Mouse (Mus musculus) liver, embryonic 16.5 days (tissue): ENCODE measurements around the gene Sowaha. TPM values are rescaled to one million over a fixed set of nuclear protein-coding genes. Genes with fewer than 3 reads are reported as not detected.

ENCODE experiments used
- ATAC-seq: fragments of 200-750 bp; cut with Nextera tagmentation; 2 replicates; pipeline ENCODE4 v1.8.0; 2017; ENCODE audit warnings: low read depth, mild to moderate bottlenecking, moderate number of reproducible peaks, moderate library complexity
- H3K27ac ChIP-seq: fragments of 300-500 bp; sonication (generic); 2 replicates; pipeline ENCODE4 v1.5.1; 2014; ENCODE audit warnings: mild to moderate bottlenecking, low read length
- H3K27me3 ChIP-seq: fragments of 300-500 bp; sonication (generic); 2 replicates; pipeline ENCODE4 v1.6.1; 2014; ENCODE audit warnings: low read depth, low read length, mixed read lengths; ENCODE audit not compliant: control insufficient read depth, insufficient read depth
- H3K36me3 ChIP-seq: fragments of 300-500 bp; sonication (generic); 2 replicates; pipeline ENCODE4 v1.6.1; 2014; ENCODE audit warnings: mild to moderate bottlenecking; ENCODE audit not compliant: control insufficient read depth, insufficient read depth
- H3K4me1 ChIP-seq: fragments of 300-500 bp; sonication (generic); 2 replicates; pipeline ENCODE4 v1.6.1; 2014; ENCODE audit warnings: low read depth, low read length, mixed read lengths; ENCODE audit not compliant: control insufficient read depth
- H3K4me2 ChIP-seq: fragments of 300-500 bp; sonication (generic); 2 replicates; pipeline ENCODE4 v1.6.1; 2014; ENCODE audit warnings: low read depth, low read length, mixed read lengths
- H3K4me3 ChIP-seq: fragments of 300-500 bp; sonication (generic); 2 replicates; pipeline ENCODE4 v1.5.1; 2014; ENCODE audit warnings: low read depth, mild to moderate bottlenecking, low read length
- H3K9ac ChIP-seq: fragments of 300-500 bp; sonication (generic); 2 replicates; pipeline ENCODE4 v1.6.1; 2014; ENCODE audit warnings: low read depth, low read length
- H3K9me3 ChIP-seq: fragments of 300-500 bp; sonication (generic); replicated peaks from 2 replicates; pipeline ENCODE4 v1.6.1; 2016; ENCODE audit warnings: low read length; ENCODE audit not compliant: control insufficient read depth
- WGBS: fragments of 180-500 bp; shearing (Covaris S2); extraction: QIAGEN DNeasy Blood & Tissue Kit; methylation state at CpG from one replicate; pipeline ENCODE4 v1.1.7; 2014; ENCODE audit not compliant: insufficient replicate concordance; 5-methylcytosine and 5-hydroxymethylcytosine counted together
- polyA plus RNA-seq: library from polyadenylated mRNA; unstranded; fragments of >200 nt; fragmentation: Nextera tagmentation; extraction: Ambion mirVana; gene quantifications from 2 replicates; pipeline ENCODE4 v1.2.1, GENCODE M21; 2015

Sowaha gene
- polyA plus RNA-seq, 1 experiment from 2014 or later = 15.9 TPM

GRCm38 (mm10) chr11:53521821-53522131 is 41.7 kb upstream of the Sowaha start:
- Histone ChIP-seq H3K27me3 (no peaks in the 10 kb centered on the region), H3K4me1 (peaks cover 60% of the 10 kb centered on the region), H3K36me3 (no peaks in the 10 kb centered on the region), H3K4me3 (peak overlapping the region; percentile 84), H3K27ac (peak overlapping the region; percentile 89), H3K9me3 (no peaks in the 10 kb centered on the region), H3K9ac (peak overlapping the region; percentile 90), H3K4me2 (peak overlapping the region; percentile 95)
- WGBS = 29% methylated on average over 7 of the region's 7 CpGs
- ATAC-seq = peak; percentile 19; the same call in 1 of the 2 replicates

- Histone ChIP-seq H3K9me3 (no peaks in the 10 kb centered on the region), H3K27me3 (no peaks in the 10 kb centered on the region), H3K4me3 (peak overlapping the region; percentile 84), H3K4me1 (peaks cover 63% of the 10 kb centered on the region), H3K27ac (peak overlapping the region; percentile 89), H3K9ac (peak overlapping the region; percentile 90), H3K36me3 (no peaks in the 10 kb centered on the region), H3K4me2 (peak overlapping the region; percentile 95)
- peak; percentile 43 for ATAC-seq
- WGBS = 20% methylated on average over 16 of the region's 16 CpGs
Observed at GRCm38 (mm10) chr11:53521120-53521820, 41.2 kb upstream of the Sowaha start.

- peaks cover 58% of the 10 kb centered on the region for H3K4me1 ChIP-seq
- H3K9ac ChIP-seq = peak overlapping the region; percentile 90
- H3K36me3 ChIP-seq = no peaks in the 10 kb centered on the region
- no peaks in the 10 kb centered on the region for H3K27me3 ChIP-seq
- peak; percentile 79 for ATAC-seq
- WGBS = 4% methylated on average over 24 of the region's 24 CpGs
- H3K27ac ChIP-seq = peak overlapping the region; percentile 89
- H3K4me3 ChIP-seq = peak overlapping the region; percentile 84
- H3K4me2 ChIP-seq = peak overlapping the region; percentile 95
- H3K9me3 ChIP-seq = no peaks in the 10 kb centered on the region
Observed at GRCm38 (mm10) chr11:53520122-53520978, 40.3 kb upstream of the Sowaha start.

GRCm38 (mm10) chr11:53519207-53520121 is 39.4 kb upstream of the Sowaha start, which contains the start of gene Sept8:
TSS of gene Sept8 (plus strand) at chr11:53519257.
- H3K36me3 ChIP-seq = no peaks in the 10 kb centered on the region
- WGBS = 3% methylated on average over 78 of the region's 79 CpGs
- H3K27me3 ChIP-seq = no peaks in the 10 kb centered on the region
- peak within 1 kb of the TSS; percentile 84 for H3K4me3 ChIP-seq
- peak within 1 kb of the TSS; percentile 90 for H3K9ac ChIP-seq
- ATAC-seq = peak; percentile 70
- no peaks in the 10 kb centered on the region for H3K9me3 ChIP-seq
- peaks cover 53% of the 10 kb centered on the region for H3K4me1 ChIP-seq
- H3K4me2 ChIP-seq = peak within 1 kb of the TSS; percentile 95
- peak within 1 kb of the TSS; percentile 89 for H3K27ac ChIP-seq

- H3K4me2 ChIP-seq = peak overlapping the region; percentile 95
- peak overlapping the region; percentile 84 for H3K4me3 ChIP-seq
- 20% methylated on average over 5 of the region's 5 CpGs for WGBS
- H3K9me3 ChIP-seq = no peaks in the 10 kb centered on the region
- no peaks in the 10 kb centered on the region for H3K36me3 ChIP-seq
- H3K27me3 ChIP-seq = no peaks in the 10 kb centered on the region
- peak overlapping the region; percentile 90 for H3K9ac ChIP-seq
- H3K27ac ChIP-seq = peak overlapping the region; percentile 89
- peaks cover 53% of the 10 kb centered on the region for H3K4me1 ChIP-seq
- ATAC-seq = peak; percentile 31
Observed at GRCm38 (mm10) chr11:53518759-53519158, 38.7 kb upstream of the Sowaha start.

- H3K27ac ChIP-seq = peak overlapping the region; percentile 68
- H3K36me3 ChIP-seq = no peaks in the 10 kb centered on the region
- no peaks in the 10 kb centered on the region for H3K27me3 ChIP-seq
- no peak overlapping the region for H3K4me2 ChIP-seq
- H3K4me3 ChIP-seq = no peak overlapping the region
- H3K4me1 ChIP-seq = peaks cover 38% of the 10 kb centered on the region
- 18% methylated on average over 8 of the region's 8 CpGs for WGBS
- peak; percentile 25 for ATAC-seq
- H3K9ac ChIP-seq = no peak overlapping the region
- H3K9me3 ChIP-seq = no peaks in the 10 kb centered on the region
Observed at GRCm38 (mm10) chr11:53516775-53517627, 36.9 kb upstream of the Sowaha start.

GRCm38 (mm10) chr11:53510351-53510750 is 30.3 kb upstream of the Sowaha start:
- no peaks in the 10 kb centered on the region for H3K27me3 ChIP-seq
- WGBS = 61% methylated on average over 5 of the region's 5 CpGs
- no peaks in the 10 kb centered on the region for H3K9me3 ChIP-seq
- H3K9ac ChIP-seq = no peak overlapping the region
- H3K4me1 ChIP-seq = no peaks in the 10 kb centered on the region
- H3K4me3 ChIP-seq = no peak overlapping the region
- no peak overlapping the region for H3K27ac ChIP-seq
- H3K36me3 ChIP-seq = no peaks in the 10 kb centered on the region
- ATAC-seq = no peak
- H3K4me2 ChIP-seq = no peak overlapping the region

- H3K9ac ChIP-seq = no peak overlapping the region
- WGBS = 43% methylated on average over 3 of the region's 3 CpGs
- no peaks in the 10 kb centered on the region for H3K4me1 ChIP-seq
- no peak overlapping the region for H3K4me2 ChIP-seq
- no peak overlapping the region for H3K27ac ChIP-seq
- H3K36me3 ChIP-seq = no peaks in the 10 kb centered on the region
- no peaks in the 10 kb centered on the region for H3K9me3 ChIP-seq
- ATAC-seq = no peak
- H3K27me3 ChIP-seq = no peaks in the 10 kb centered on the region
- H3K4me3 ChIP-seq = no peak overlapping the region
Observed at GRCm38 (mm10) chr11:53508591-53508990, 28.5 kb upstream of the Sowaha start.
